Mouse (Mus musculus) bone marrow macrophage, adult 2 months (primary cell): ENCODE measurements around the gene Card10.

Experiments
- CTCF ChIP-seq: IDR thresholded peaks from 2 replicates; pipeline ENCODE4 v1.5.1; 2012; ENCODE audit warnings: low read depth, mild to moderate bottlenecking, low read length, moderate library complexity
- POLR2A ChIP-seq: IDR thresholded peaks from 2 replicates; pipeline ENCODE4 v1.6.1; 2012; ENCODE audit warnings: mild to moderate bottlenecking, low read depth, low read length, borderline replicate concordance

DNA sequence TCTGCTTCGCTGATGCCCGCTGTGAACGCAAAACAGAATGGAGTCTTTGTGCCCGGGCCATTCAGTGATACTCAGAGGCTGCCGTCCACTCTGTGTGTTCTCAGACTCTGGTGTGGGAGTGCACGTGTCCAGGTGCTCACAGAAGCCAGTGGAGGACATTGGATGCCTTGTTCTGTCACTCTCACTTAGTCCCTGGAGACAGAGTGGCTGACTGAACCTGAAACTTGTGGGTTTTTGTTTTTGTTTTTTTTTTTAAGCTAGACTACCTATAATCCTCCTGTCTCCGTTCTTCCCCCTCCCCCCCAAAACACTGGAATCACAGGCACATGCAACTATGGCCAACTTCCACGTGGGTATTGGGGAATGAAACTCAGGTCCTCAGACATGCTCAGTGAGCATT, 43.5 kb upstream of the Card10 start:
- TF ChIP-seq POLR2A (no peak), CTCF (no peak)
